Mouse (Mus musculus): ENCODE results near the gene Tob2.

The Tob2 gene

GRCm38 (mm10) chr15:81838554-81839235 is 19.9 kb downstream of the Tob2 start:
- DNase-seq (ENCODE audit: low spot score in 2 of 2): no peak

- DNase-seq (ENCODE audit: low spot score in 2 of 2): no peak
Observed at GRCm38 (mm10) chr15:81836966-81837920, 21.4 kb downstream of the Tob2 start.

DNA sequence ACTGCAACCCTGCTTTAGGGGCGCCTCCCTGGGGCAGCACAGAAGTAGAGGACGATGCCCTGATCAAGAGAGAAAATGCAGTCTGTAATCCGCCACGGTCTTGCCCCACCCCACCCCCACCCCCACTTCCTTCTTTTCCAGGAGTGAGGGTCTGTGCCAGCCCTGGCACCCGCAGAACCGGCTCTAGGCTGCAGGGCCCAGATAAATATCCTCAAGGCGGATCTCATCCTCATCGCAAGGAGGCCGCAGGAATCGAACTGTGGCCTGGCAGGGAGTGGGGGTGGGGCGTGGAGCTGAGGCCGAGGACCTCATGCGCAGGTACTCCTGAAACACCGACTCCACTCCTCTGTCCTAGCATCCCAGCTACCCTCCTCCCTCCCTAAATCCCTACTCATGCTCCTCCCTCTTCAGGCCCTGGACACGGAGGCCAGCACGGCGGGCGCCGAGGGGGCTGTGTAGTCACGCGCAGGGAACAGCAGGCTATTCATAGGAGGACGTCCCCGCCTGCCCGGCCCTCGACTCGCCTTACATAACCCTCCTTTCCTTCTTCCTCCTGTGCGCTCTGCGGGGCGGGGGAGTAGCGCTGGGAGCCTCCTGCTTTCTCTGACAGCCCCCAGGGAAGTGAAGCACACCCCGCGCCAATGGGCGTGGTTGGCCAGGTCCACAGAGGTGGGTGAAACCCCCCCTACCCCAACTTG is 22.3 kb downstream of the Tob2 start:
- peak; percentile 84 to 91 for DNase-seq (ENCODE audit: low spot score in 2 of 2)

GRCm38 (mm10) chr15:81835007-81835880 is 23.4 kb downstream of the Tob2 start:
- no peak for DNase-seq (ENCODE audit: low spot score in 2 of 2)

GRCm38 (mm10) chr15:81834171-81834841 is 24.3 kb downstream of the Tob2 start:
- DNase-seq (ENCODE audit: low spot score in 2 of 2): no peak

DNA sequence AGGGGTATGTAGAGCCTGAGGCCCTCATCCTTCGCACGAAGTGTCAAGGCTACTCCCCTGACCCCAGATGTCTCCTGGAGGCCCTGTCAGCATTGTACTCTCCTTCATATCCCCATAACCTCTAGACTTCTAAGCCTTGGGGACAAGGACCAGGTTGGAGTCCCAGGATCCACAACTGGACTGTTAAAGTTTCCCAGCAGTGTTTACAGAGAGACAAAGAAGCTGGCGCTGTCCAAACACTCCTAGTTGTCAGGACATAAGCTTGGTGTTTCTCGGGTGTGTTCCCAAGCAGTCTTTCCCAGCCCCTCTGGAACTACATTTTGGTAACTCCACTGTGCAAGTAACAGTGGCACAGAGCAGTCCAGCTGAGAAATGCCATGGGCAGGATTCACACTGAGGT is 25.1 kb downstream of the Tob2 start:
- no peak for DNase-seq (ENCODE audit: low spot score in 2 of 2)

- no peak for DNase-seq (ENCODE audit: low spot score in 2 of 2)
Observed at GRCm38 (mm10) chr15:81832219-81832618, 26.4 kb downstream of the Tob2 start.

GRCm38 (mm10) chr15:81831136-81831825 is 27.3 kb downstream of the Tob2 start:
- DNase-seq (ENCODE audit: low spot score in 2 of 2): peak; percentile 84 to 91

DNA sequence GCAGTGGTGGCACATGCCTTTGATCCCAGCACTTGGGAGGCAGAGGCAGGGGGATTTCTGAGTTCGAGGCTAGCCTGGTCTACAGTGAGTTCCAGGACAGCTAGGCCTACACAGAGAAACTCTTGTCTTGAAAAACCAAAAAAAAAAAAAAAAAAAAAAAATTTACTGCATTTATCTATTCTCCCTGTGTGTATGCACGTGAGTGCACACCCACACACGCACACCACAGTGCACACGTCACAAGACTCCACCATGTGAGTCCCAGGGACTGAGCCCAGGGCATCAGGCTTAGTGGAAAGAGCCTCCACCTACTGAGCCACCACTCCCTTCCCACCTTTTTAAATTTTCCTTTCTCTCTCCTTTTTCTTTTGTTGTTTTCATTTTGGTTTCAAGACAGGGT is 28.1 kb downstream of the Tob2 start:
- no peak for DNase-seq (ENCODE audit: low spot score in 2 of 2)

DNA sequence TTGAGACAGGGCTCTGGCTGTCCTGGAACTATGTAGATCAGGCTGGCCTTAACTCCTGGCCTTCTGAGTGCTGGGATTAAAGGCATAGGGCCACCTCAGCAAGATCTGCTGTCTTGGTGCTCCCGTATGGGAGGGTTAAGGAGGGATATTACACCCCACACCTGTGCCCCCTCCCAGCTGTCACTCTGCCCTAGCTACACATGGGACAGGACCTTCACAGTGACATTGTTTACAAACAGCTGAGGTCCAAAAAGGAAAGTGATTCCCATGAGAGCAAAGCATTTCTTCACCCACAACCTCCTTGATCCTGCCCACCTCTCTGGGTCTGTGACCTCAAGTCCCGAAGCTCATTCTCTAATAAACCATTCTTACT is 29.4 kb downstream of the Tob2 start:
- no peak for DNase-seq (ENCODE audit: low spot score in 2 of 2)

GRCm38 (mm10) chr15:81828426-81829207 is 30.0 kb downstream of the Tob2 start:
- no peak for DNase-seq (ENCODE audit: low spot score in 2 of 2)

DNA sequence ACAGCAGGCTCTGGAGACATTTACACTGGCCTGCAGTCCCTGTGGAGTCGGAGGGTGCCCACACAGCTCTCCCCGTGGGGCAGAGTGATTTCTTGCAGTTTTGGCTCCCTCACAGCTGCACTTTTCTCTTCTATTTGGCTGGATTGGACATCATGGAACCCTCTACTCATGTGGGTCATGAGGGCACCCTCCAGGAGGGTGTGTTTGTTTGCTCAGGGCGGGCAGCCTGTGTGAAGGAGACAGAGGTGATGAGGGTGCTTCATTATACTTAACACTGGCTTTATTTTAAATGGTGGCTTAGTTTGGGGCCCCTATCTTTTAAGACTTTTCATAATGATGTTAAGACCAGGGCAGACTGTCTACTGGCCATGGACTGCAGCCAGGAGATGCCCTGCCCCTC is 33.8 kb downstream of the Tob2 start:
- DNase-seq (ENCODE audit: low spot score in 2 of 2): no peak

DNA sequence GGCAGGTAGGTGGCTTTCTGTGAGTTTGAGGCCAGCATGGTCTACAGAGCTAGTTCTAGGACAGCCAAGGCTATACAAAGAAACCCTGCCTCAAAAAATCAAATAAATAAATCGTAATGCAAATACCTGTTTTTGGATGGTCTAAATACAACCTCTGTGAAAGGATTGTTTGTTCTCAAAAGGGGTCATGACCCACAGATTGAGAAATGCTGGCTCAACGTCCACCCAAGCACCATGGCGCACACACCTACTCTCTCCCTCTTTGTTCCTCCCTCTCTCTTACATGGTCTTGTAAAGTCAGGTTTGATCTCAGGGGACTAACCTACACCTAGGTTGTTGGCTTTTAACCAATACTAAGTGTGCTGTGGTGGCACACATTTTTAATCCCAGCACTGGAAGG is 36.0 kb downstream of the Tob2 start:
- DNase-seq (ENCODE audit: low spot score in 2 of 2): no peak

- no peak for DNase-seq (ENCODE audit: low spot score in 2 of 2)
Observed at GRCm38 (mm10) chr15:81818404-81818803, 40.2 kb downstream of the Tob2 start.

- DNase-seq (ENCODE audit: low spot score in 2 of 2): no peak
Observed at GRCm38 (mm10) chr15:81814716-81815370, 43.8 kb downstream of the Tob2 start.

GRCm38 (mm10) chr15:81813986-81814705 is 44.5 kb downstream of the Tob2 start:
- DNase-seq (ENCODE audit: low spot score in 2 of 2): no peak

- no peak for DNase-seq (ENCODE audit: low spot score in 2 of 2)
Observed at GRCm38 (mm10) chr15:81812696-81813631, 45.6 kb downstream of the Tob2 start.
